Comparison of ENCODE assay signal across 15 mouse cellular contexts in genomic region chr13:52125037-52125436, GRCm38 (mm10).
"Had no signal": no experiment of that assay in that cellular context is flagged by ENCODE, and none has a peak within 500 bp of the region (broad histone marks: within the 10 kb centered on the region; RNA-seq: fewer than 3 reads in every experiment).

No protein-coding gene starts in this region.

- H3K4me3 ChIP-seq: kidney, embryonic 15.5 days; limb, embryonic 12.5 days; lung, embryonic 15.5 days; megakaryocyte, embryonic 14.5 days; midbrain, embryonic 15.5 days; neural tube, embryonic 13.5 days had no signal

- DNase-seq: kidney, adult 2 months; kidney, postnatal 14 days; lung, postnatal 14 days; retina, postnatal 1 day; right cerebral cortex, postnatal 4 days; spleen, adult 18-20 months; thymus, adult 18-20 months; thymus, postnatal 14 days had no signal

- H3K27ac ChIP-seq: kidney, embryonic 15.5 days; limb, embryonic 12.5 days; lung, embryonic 15.5 days; macrophage; midbrain, embryonic 15.5 days; neural tube, embryonic 13.5 days had no signal

- ATAC-seq: midbrain, embryonic 15.5 days had no signal
